Mouse (Mus musculus) layer of hippocampus, adult 9-11 months (tissue): ENCODE data around the gene Wdr74.
A peak's percentile ranks its signal among the peaks of the same experiment; 100 is the strongest.

Source experiments
- DNase-seq: peaks from one replicate; pipeline ENCODE4 v3.0.0; 2022

Gene Wdr74

GRCm38 (mm10) chr19:8735389-8736159 is at the start of gene Wdr74:
TSS of gene Wdr74 (plus strand) at chr19:8735827.
- peak; percentile 91 for DNase-seq

- no peak for DNase-seq
These were observed 43.6 kb upstream of the Wdr74 start for GRCm38 (mm10) chr19:8691871-8692539.

- no peak for DNase-seq
These were observed 42.9 kb upstream of the Wdr74 start for GRCm38 (mm10) chr19:8692740-8693139.

- DNase-seq, result no peak
These were observed 40.3 kb upstream of the Wdr74 start for GRCm38 (mm10) chr19:8695330-8695729.

GRCm38 (mm10) chr19:8699652-8700051 is 36.0 kb upstream of the Wdr74 start:
- DNase-seq, result no peak

GRCm38 (mm10) chr19:8702458-8702857 is 33.2 kb upstream of the Wdr74 start:
- no peak for DNase-seq

GRCm38 (mm10) chr19:8703571-8703970 is 32.1 kb upstream of the Wdr74 start:
- no peak for DNase-seq

- DNase-seq, result no peak
These were observed 30.5 kb upstream of the Wdr74 start for GRCm38 (mm10) chr19:8705026-8705708.

- DNase-seq, result no peak
These were observed 29.4 kb upstream of the Wdr74 start for GRCm38 (mm10) chr19:8706132-8706667.

GRCm38 (mm10) chr19:8706930-8707329 is 28.7 kb upstream of the Wdr74 start:
- no peak for DNase-seq

- no peak for DNase-seq
These were observed 26.7 kb upstream of the Wdr74 start for GRCm38 (mm10) chr19:8708954-8709353.

- DNase-seq, result no peak
These were observed 25.6 kb upstream of the Wdr74 start for GRCm38 (mm10) chr19:8710057-8710456.

- no peak for DNase-seq
These were observed 24.1 kb upstream of the Wdr74 start for GRCm38 (mm10) chr19:8711506-8711905.

- DNase-seq, result no peak
These were observed 23.4 kb upstream of the Wdr74 start for GRCm38 (mm10) chr19:8711949-8712869.

GRCm38 (mm10) chr19:8712870-8713305 is 22.7 kb upstream of the Wdr74 start:
- peak; percentile 85 for DNase-seq

GRCm38 (mm10) chr19:8713306-8713996 is 22.2 kb upstream of the Wdr74 start:
- DNase-seq, result peak; percentile 95

- no peak for DNase-seq
These were observed 21.5 kb upstream of the Wdr74 start for GRCm38 (mm10) chr19:8713997-8714652.

- DNase-seq, result no peak
These were observed 20.8 kb upstream of the Wdr74 start for GRCm38 (mm10) chr19:8714653-8715481.

- DNase-seq, result no peak
These were observed 19.5 kb upstream of the Wdr74 start for GRCm38 (mm10) chr19:8715868-8716766.
